Mouse (Mus musculus): ENCODE data around the gene Grm3. TPM values are rescaled to one million over a fixed set of nuclear protein-coding genes. Genes with fewer than 3 reads are reported as not detected.
A peak's percentile ranks its signal among the peaks of the same experiment; 100 is the strongest.

Grm3 gene
- polyA plus RNA-seq, 2 experiments, result 0.54 to 0.84 TPM

GRCm38 (mm10) chr5:9724287-9724955 lies 549 bp downstream of the Grm3 start:
- ATAC-seq (ENCODE audit: low FRiP score, low read depth) (no peak), DNase-seq (ENCODE audit: low spot score) (no peak)
- Histone ChIP-seq H3K4me1 (ENCODE audit: control insufficient read depth, insufficient read depth, low read length) (0 out of 2 replicates have a peak, but pooled peaks cover 5% of the 10 kb centered on the region), H3K9ac (ENCODE audit: low read depth, low read length, severe bottlenecking) (peak overlapping the region; percentile 51), H3K27ac (replicated peaks; ENCODE audit: low read depth, low read length) (no peak overlapping the region), H3K4me3 (replicated peaks; ENCODE audit: low read length) (peak overlapping the region; percentile 43), H3K27me3 (ENCODE audit: control insufficient read depth, insufficient read depth, low read length) (peaks cover 20% of the 10 kb centered on the region), H3K36me3 (ENCODE audit: control insufficient read depth, insufficient read depth, low read length) (no peaks in the 10 kb centered on the region), H3K4me2 (replicated peaks; ENCODE audit: low read depth, low read length, severe bottlenecking) (peak overlapping the region; percentile 88), H3K9me3 (ENCODE audit: control insufficient read depth, low read length) (no peaks in the 10 kb centered on the region)
- TF ChIP-seq POLR2A (IDR thresholded peaks at IDR 0.05; ENCODE audit: borderline replicate concordance, extremely low read depth, insufficient read depth, insufficient read length), result no peak
- 13% methylated on average over 12 of the region's 13 CpGs for WGBS

- Histone ChIP-seq H3K4me2 (replicated peaks; ENCODE audit: low read depth, low read length, severe bottlenecking) (no peak overlapping the region), H3K27ac (replicated peaks; ENCODE audit: low read depth, low read length) (no peak overlapping the region), H3K36me3 (ENCODE audit: control insufficient read depth, insufficient read depth, low read length) (no peaks in the 10 kb centered on the region), H3K9me3 (ENCODE audit: control insufficient read depth, low read length) (no peaks in the 10 kb centered on the region), H3K4me1 (ENCODE audit: control insufficient read depth, insufficient read depth, low read length) (0 out of 2 replicates have a peak, but pooled peaks cover 5% of the 10 kb centered on the region), H3K4me3 (replicated peaks; ENCODE audit: low read length) (no peak overlapping the region), H3K27me3 (ENCODE audit: control insufficient read depth, insufficient read depth, low read length) (peaks cover 20% of the 10 kb centered on the region), H3K9ac (ENCODE audit: low read depth, low read length, severe bottlenecking) (no peak overlapping the region)
- DNase-seq (ENCODE audit: low spot score), result no peak
- no peak for TF ChIP-seq POLR2A (IDR thresholded peaks at IDR 0.05; ENCODE audit: borderline replicate concordance, extremely low read depth, insufficient read depth, insufficient read length)
- ATAC-seq (ENCODE audit: low FRiP score, low read depth), result no peak
Measured at GRCm38 (mm10) chr5:9721136-9721535, 3.8 kb downstream of the Grm3 start.

GRCm38 (mm10) chr5:9716295-9716694 lies 8.7 kb downstream of the Grm3 start:
- no peak for TF ChIP-seq POLR2A (IDR thresholded peaks at IDR 0.05; ENCODE audit: borderline replicate concordance, extremely low read depth, insufficient read depth, insufficient read length)
- H3K4me1 ChIP-seq (ENCODE audit: control insufficient read depth, insufficient read depth, low read length), result no peaks in the 10 kb centered on the region
- no peak overlapping the region for H3K9ac ChIP-seq (ENCODE audit: low read depth, low read length, severe bottlenecking)
- H3K4me2 ChIP-seq (replicated peaks; ENCODE audit: low read depth, low read length, severe bottlenecking), result no peak overlapping the region
- no peaks in the 10 kb centered on the region for H3K9me3 ChIP-seq (ENCODE audit: control insufficient read depth, low read length)
- no peak overlapping the region for H3K27ac ChIP-seq (replicated peaks; ENCODE audit: low read depth, low read length)
- no peak for DNase-seq (ENCODE audit: low spot score)
- ATAC-seq (ENCODE audit: low FRiP score, low read depth), result no peak
- H3K4me3 ChIP-seq (replicated peaks; ENCODE audit: low read length), result no peak overlapping the region
- no peaks in the 10 kb centered on the region for H3K36me3 ChIP-seq (ENCODE audit: control insufficient read depth, insufficient read depth, low read length)
- H3K27me3 ChIP-seq (ENCODE audit: control insufficient read depth, insufficient read depth, low read length), result no peaks in the 10 kb centered on the region
- WGBS, result 76% methylated on average over 5 of the region's 5 CpGs

- Histone ChIP-seq H3K9me3 (ENCODE audit: control insufficient read depth, low read length) (no peaks in the 10 kb centered on the region), H3K4me1 (ENCODE audit: control insufficient read depth, insufficient read depth, low read length) (no peaks in the 10 kb centered on the region), H3K36me3 (ENCODE audit: control insufficient read depth, insufficient read depth, low read length) (no peaks in the 10 kb centered on the region), H3K9ac (ENCODE audit: low read depth, low read length, severe bottlenecking) (no peak overlapping the region), H3K4me2 (replicated peaks; ENCODE audit: low read depth, low read length, severe bottlenecking) (no peak overlapping the region), H3K27me3 (ENCODE audit: control insufficient read depth, insufficient read depth, low read length) (no peaks in the 10 kb centered on the region), H3K4me3 (replicated peaks; ENCODE audit: low read length) (no peak overlapping the region), H3K27ac (replicated peaks; ENCODE audit: low read depth, low read length) (no peak overlapping the region)
- no peak for ATAC-seq (ENCODE audit: low FRiP score, low read depth)
- no peak for TF ChIP-seq POLR2A (IDR thresholded peaks at IDR 0.05; ENCODE audit: borderline replicate concordance, extremely low read depth, insufficient read depth, insufficient read length)
- no peak for DNase-seq (ENCODE audit: low spot score)
- 89% methylated on average over 1 of the region's 1 CpGs for WGBS
Measured at GRCm38 (mm10) chr5:9707096-9707495, 17.9 kb downstream of the Grm3 start.

GRCm38 (mm10) chr5:9703385-9704009 lies 21.5 kb downstream of the Grm3 start:
- DNase-seq (ENCODE audit: low spot score) (no peak), ATAC-seq (ENCODE audit: low FRiP score, low read depth) (no peak)

More at GRCm38 (mm10) chr5:9703385-9704009, 21.5 kb downstream of the Grm3 start:
- no peak overlapping the region for H3K27ac ChIP-seq (replicated peaks; ENCODE audit: low read depth, low read length)
- H3K9ac ChIP-seq (ENCODE audit: low read depth, low read length, severe bottlenecking), result no peak overlapping the region
- WGBS, result 49% methylated on average over 3 of the region's 3 CpGs
- no peak for TF ChIP-seq POLR2A (IDR thresholded peaks at IDR 0.05; ENCODE audit: borderline replicate concordance, extremely low read depth, insufficient read depth, insufficient read length)
- no peaks in the 10 kb centered on the region for H3K9me3 ChIP-seq (ENCODE audit: control insufficient read depth, low read length)
- no peaks in the 10 kb centered on the region for H3K4me1 ChIP-seq (ENCODE audit: control insufficient read depth, insufficient read depth, low read length)
- H3K4me3 ChIP-seq (replicated peaks; ENCODE audit: low read length), result no peak overlapping the region
- no peaks in the 10 kb centered on the region for H3K36me3 ChIP-seq (ENCODE audit: control insufficient read depth, insufficient read depth, low read length)
- H3K4me2 ChIP-seq (replicated peaks; ENCODE audit: low read depth, low read length, severe bottlenecking), result no peak overlapping the region
- no peaks in the 10 kb centered on the region for H3K27me3 ChIP-seq (ENCODE audit: control insufficient read depth, insufficient read depth, low read length)

Measured in limb, embryonic 14.5 days (tissue).